Mouse (Mus musculus): ENCODE measurements around the gene Ctdspl. TPM values are rescaled to one million over a fixed set of nuclear protein-coding genes. Genes with fewer than 3 reads are reported as not detected.
A peak's percentile ranks its signal among the peaks of the same experiment; 100 is the strongest.

Ctdspl gene
- 1 to 10 TPM in 23 of 26 experiments, under 1 TPM in 3; 0.58 to 7.2 (median 3.5) TPM for total RNA-seq (2018; cell fraction: chromatin; rRNA removed)
- 1 to 10 TPM; 1.6 to 5.3 (median 2.9) TPM for total RNA-seq (2018; cell fraction: cytosol; rRNA removed)
- total RNA-seq (2018; cell fraction: nucleus; rRNA removed): 10 to 100 TPM in 1 of 26 experiments, 1 to 10 TPM in 25; 1.3 to 13.0 (median 3.0) TPM
- polyA plus RNA-seq (2018): 1.9 to 6.3 TPM (median 3.1 TPM) in 3 replicates

DNA sequence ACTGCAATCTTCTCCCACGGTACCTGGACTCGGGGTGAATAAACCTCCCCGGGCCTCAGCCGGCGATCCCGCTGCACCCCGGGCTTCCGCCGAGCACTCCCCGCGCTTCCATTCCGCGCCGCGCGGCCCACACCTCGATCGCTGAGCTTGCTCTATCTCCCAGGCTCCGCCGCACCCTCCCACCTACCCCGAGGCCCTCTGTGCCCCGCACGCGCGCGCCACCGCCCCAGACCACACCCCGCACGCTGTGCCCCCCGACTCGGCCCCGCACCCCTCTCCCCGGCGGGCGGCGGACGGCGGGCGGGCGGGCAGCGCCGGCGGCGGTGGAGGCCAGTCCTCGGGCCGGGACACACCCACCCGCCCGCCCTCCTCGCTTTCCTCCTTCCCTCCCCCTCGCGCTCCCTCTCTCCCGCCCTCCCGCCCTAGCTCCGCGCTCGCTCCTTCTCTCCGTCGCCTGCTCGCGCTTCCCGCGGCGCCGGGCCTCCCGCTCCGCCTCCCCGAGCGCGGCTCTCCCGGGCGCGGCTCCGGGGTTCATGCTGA lies at the start of gene Ctdspl:
Gene Ctdspl, plus strand, starts transcription at position 343 of the 540 bp plus-strand sequence.
- H3K79me2 ChIP-seq (ENCODE audit: inconsistent target): no peaks in the 10 kb centered on the region; the same call in 1 of the 2 replicates
- H3K4me3 ChIP-seq (ENCODE audit: inconsistent target): peak within 1 kb of the TSS; percentile 70
- H3K36me3 ChIP-seq (ENCODE audit: inconsistent target): no peaks in the 10 kb centered on the region
- WGBS (ENCODE audit: missing documents): under 1% methylated on average over 46 of the region's 73 CpGs
- H3K27ac ChIP-seq: peak within 1 kb of the TSS; percentile 53

DNA sequence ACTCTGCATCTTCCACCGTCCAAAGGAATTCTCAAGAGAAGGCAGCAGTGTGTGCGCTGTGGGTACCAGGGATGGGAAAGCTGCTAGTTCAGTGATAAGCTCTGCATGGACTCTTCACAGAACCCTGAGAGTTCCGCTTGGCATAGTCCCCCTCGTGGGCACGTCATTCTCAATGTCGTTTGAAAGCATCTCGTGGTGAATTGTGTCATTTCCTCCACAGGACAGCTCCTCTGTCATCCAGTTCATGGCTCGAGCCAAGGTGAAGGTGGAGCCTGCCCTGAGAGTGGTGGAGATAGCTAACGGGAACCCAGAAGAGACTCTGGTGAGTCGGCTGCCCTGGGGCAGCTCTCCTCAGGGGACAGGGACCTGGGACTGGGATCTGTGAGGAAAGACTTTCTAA lies 49.4 kb upstream of the Ctdspl start:
- 34% methylated on average over 10 of the region's 10 CpGs for WGBS (ENCODE audit: missing documents)
- no peaks in the 10 kb centered on the region for H3K36me3 ChIP-seq (ENCODE audit: inconsistent target)
- no peak overlapping the region for H3K4me3 ChIP-seq (ENCODE audit: inconsistent target)
- H3K79me2 ChIP-seq (ENCODE audit: inconsistent target): no peaks in the 10 kb centered on the region
- H3K27ac ChIP-seq: no peak overlapping the region

DNA sequence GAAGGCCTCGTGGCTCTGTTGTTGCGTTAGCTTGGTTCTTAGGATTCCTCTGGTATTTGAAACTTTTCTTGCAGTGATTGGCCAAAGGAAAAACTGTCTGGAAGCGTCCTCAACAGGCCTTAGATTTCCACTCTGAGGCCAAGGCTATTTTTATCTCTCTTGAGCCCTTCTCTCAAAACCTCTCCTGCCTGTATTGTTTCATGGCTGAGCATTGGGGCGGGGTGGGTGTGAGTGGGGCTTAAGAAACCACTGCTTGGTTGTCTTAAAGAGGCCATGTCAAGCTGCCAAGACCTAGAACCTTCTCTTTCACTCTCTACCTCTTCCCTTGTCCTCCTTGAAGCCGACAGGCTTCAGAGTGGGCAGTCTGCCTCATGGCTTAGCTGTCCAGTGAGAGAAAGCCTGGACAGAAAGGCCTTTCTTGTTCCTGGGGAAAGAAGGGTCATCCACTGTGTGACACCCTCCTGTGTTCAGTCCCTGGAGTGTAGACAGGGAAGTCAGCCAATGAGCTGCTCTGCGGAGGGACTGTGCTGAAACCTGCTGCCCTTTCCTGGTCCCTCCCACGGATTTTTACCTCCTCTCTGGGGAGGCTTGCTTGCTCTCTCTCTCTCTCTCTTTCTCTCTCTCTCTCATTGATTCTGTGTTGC lies 48.8 kb upstream of the Ctdspl start:
- Histone ChIP-seq H3K36me3 (ENCODE audit: inconsistent target) (no peaks in the 10 kb centered on the region), H3K4me3 (ENCODE audit: inconsistent target) (no peak overlapping the region), H3K27ac (no peak overlapping the region), H3K79me2 (ENCODE audit: inconsistent target) (no peaks in the 10 kb centered on the region)
- WGBS (ENCODE audit: missing documents): 89% methylated on average over 7 of the region's 7 CpGs

DNA sequence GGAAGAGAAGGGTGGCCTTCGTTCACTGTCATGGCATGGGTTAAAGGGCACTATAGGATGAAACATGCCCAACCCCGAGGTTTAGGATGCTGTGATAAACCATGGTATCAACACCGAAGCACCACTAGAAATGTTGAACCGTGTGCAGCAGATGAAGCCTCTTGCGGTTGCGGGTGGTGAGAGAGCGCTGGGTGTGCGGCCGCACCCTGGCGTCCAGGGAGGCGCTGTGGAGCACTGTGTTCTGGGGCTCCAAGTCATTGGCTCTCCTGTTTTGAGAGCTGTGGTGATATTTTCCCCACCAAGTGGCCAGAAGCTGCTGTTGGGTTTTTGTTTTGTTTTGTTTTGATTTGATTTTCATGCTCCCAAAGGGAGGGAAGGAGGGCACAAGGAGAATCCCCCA lies 47.7 kb upstream of the Ctdspl start:
- H3K4me3 ChIP-seq (ENCODE audit: inconsistent target): no peak overlapping the region
- no peak overlapping the region for H3K27ac ChIP-seq
- 99% methylated on average over 10 of the region's 11 CpGs for WGBS (ENCODE audit: missing documents)
- H3K79me2 ChIP-seq (ENCODE audit: inconsistent target): no peaks in the 10 kb centered on the region
- H3K36me3 ChIP-seq (ENCODE audit: inconsistent target): no peaks in the 10 kb centered on the region

DNA sequence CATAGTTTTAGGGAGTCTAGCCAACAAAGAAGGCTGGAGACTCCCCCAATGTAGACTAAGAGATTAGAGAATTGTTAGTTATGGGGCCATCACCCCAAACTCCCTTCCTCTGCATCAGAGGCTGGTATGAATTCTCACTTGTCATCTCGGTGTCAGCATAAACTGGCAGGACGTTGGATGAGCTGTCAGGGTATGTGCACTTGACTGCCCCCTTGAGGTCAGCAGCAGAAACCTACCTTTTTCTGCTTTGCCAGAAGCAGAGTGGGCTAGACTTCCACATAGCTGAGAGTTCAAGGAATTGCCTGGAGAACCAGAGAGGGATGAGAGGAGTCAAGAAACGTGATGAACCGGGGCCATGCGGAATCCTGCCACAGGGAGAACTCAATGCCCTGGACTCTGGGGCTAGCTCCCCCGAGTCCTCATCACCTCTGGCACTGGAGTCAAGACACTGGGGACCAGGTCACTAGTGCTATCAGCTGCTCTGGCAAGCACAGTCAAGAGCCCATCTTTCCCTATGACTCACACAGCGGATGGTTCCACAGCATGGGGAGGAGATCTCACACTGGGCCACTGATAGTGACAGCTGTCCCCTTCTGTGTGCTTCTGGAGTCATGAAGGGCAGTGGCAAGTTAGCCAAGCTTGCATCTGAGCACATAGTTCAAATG lies 44.8 kb upstream of the Ctdspl start:
- Histone ChIP-seq H3K4me3 (ENCODE audit: inconsistent target) (no peak overlapping the region), H3K79me2 (ENCODE audit: inconsistent target) (no peaks in the 10 kb centered on the region), H3K27ac (no peak overlapping the region), H3K36me3 (ENCODE audit: inconsistent target) (no peaks in the 10 kb centered on the region)
- WGBS (ENCODE audit: missing documents): 69% methylated on average over 7 of the region's 7 CpGs

DNA sequence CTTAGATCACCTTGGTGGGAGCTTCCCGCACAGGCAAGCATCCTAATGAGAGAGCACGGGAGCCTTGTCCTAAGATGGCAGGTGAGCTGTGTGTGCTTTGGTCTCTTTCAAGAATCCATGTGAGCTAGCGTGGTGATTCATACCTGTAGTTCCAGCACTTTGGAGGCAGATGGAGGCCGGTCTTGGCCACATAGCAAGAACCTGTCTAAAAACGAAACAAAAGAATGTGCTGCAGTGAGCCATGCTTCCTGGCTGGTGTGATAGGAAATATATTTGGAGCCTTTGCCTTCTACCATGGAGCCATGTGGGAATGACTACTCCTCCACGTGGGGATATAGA lies 44.3 kb upstream of the Ctdspl start:
- H3K79me2 ChIP-seq (ENCODE audit: inconsistent target): no peaks in the 10 kb centered on the region
- H3K36me3 ChIP-seq (ENCODE audit: inconsistent target): no peaks in the 10 kb centered on the region
- 97% methylated on average over 6 of the region's 6 CpGs for WGBS (ENCODE audit: missing documents)

DNA sequence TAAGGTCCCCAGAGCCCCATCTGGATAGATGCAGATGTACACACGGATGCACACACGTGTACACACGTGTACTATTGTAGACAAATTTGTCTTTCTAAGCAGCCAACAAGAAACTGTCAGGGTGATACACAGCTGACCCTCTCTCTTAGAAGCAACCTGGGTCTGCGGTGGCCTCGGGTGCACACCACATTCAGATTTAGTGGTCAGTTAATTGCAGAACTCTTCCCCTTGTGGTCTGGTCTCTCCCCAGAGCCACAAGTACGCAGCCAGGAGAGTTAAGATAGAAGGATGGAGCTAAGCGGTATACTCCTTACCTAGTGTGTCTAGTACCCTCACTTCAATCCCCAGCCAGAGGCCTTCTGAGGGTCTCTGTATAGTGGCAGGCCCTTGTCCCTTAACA lies 43.1 kb upstream of the Ctdspl start:
- Histone ChIP-seq H3K79me2 (ENCODE audit: inconsistent target) (no peaks in the 10 kb centered on the region), H3K27ac (no peak overlapping the region), H3K4me3 (ENCODE audit: inconsistent target) (no peak overlapping the region), H3K36me3 (ENCODE audit: inconsistent target) (no peaks in the 10 kb centered on the region)
- 37% methylated on average over 7 of the region's 7 CpGs for WGBS (ENCODE audit: missing documents)

More for the DNA sequence above, 44.3 kb upstream of the Ctdspl start:
- Histone ChIP-seq H3K4me3 (ENCODE audit: inconsistent target) (no peak overlapping the region), H3K27ac (no peak overlapping the region)

DNA sequence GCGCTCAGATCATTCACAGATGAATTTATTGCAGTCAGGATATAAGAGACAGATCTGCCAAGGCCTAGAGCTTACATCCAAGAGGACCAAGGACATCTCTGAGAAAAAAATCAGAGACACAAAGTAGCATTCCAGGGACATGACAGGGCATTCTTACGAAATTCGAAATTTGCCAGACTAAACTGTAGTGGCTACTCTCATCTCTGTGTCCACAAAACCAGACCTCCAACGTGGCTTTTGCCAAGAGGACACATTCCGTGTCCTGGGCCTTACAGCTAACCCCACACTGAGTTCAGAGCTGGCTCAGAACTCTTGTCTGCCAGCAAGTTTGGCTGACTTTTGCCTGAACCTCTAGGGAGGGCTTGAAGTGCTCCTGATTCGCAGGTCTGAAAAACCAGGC lies 40.5 kb upstream of the Ctdspl start:
- Histone ChIP-seq H3K27ac (no peak overlapping the region), H3K79me2 (ENCODE audit: inconsistent target) (no peaks in the 10 kb centered on the region)

DNA sequence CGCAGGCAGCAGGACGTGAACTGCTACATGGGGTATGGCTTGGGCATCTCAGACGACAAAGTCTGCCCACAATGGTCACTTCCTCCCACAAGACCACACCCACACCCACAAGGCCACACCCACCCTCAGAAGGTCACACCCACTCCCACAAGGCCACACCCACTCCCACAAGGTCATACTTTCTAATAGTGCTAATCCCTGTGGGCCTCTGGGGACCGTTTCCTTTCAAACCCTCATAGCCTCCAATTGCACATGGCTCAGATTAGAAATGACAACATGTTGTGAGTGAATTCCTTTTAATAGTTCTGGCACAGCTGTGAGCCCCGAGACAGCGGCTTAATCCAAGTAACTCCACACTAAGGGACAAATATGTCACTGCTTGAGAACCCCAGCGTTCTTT lies 39.1 kb upstream of the Ctdspl start:
- Histone ChIP-seq H3K4me3 (ENCODE audit: inconsistent target) (no peak overlapping the region), H3K36me3 (ENCODE audit: inconsistent target) (no peaks in the 10 kb centered on the region), H3K79me2 (ENCODE audit: inconsistent target) (no peaks in the 10 kb centered on the region), H3K27ac (no peak overlapping the region)
- 84% methylated on average over 7 of the region's 7 CpGs for WGBS (ENCODE audit: missing documents)

More for the DNA sequence above, 40.5 kb upstream of the Ctdspl start:
- Histone ChIP-seq H3K36me3 (ENCODE audit: inconsistent target) (no peaks in the 10 kb centered on the region), H3K4me3 (ENCODE audit: inconsistent target) (no peak overlapping the region)
- 82% methylated on average over 6 of the region's 6 CpGs for whole genome bisulfite sequencing (ENCODE audit: missing documents)

DNA sequence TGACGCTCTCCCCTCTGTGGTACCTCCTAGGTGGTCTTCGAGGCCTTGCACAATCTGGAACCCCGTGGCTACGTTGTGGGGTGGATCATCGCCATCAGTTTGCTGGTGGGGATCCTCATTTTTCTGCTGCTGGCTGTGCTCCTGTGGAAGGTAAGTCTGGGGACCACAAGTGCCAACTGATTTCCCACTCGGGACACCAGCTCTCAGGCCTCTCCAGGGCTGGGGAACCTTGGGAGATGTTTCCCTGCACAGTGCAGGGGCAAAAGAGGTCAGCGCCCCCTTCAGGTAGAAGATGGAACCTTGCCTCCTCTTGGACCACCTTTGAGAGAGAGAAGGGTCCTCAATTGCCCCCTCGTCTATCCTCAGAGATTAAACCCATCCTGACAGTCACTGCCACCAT lies 38.5 kb upstream of the Ctdspl start:
- H3K36me3 ChIP-seq (ENCODE audit: inconsistent target): no peaks in the 10 kb centered on the region
- 96% methylated on average over 8 of the region's 8 CpGs for WGBS (ENCODE audit: missing documents)
- H3K4me3 ChIP-seq (ENCODE audit: inconsistent target): no peak overlapping the region
- no peak overlapping the region for H3K27ac ChIP-seq
- no peaks in the 10 kb centered on the region for H3K79me2 ChIP-seq (ENCODE audit: inconsistent target)

DNA sequence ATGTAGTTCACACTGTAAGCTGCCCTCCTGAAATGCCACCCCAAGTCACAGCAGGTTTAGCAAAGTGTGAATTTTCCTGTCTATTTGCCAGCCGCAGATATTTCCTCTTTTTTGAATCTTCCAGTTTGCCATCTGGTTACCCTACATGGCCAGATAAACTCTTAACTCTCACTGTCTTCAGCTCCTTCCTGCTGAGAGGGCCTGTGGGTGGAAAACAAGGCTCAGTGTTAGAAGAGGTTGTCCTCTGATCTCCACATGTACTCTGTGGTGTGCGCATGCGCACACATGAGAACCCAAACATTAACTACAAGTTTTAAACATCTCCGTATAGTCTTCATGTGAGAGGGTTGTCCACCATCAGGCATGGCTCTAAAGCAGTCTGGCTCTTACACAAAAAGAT lies 36.1 kb upstream of the Ctdspl start:
- no peaks in the 10 kb centered on the region for H3K36me3 ChIP-seq (ENCODE audit: inconsistent target)

DNA sequence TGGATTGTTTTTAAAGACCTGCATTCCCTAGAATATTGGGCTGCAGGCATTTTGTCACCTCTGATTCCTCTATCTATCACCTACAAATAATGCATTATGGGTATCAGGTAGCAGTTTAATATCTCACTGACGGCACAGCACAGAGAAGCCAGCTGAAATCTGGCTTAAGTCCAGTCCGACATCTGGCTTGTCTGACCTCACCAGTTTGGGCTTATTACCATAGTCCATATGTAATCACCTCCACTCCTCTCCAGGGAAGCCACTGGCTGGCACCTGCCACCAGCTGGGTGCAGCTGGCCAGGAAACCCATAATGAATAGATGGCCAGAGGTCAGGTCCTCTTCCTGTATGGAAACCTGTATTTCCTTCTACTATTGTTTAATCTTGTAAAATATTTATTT lies 35.6 kb upstream of the Ctdspl start:
- 88% methylated on average over 1 of the region's 2 CpGs for WGBS (ENCODE audit: missing documents)
- H3K4me3 ChIP-seq (ENCODE audit: inconsistent target): no peak overlapping the region
- H3K36me3 ChIP-seq (ENCODE audit: inconsistent target): no peaks in the 10 kb centered on the region
- no peaks in the 10 kb centered on the region for H3K79me2 ChIP-seq (ENCODE audit: inconsistent target)
- no peak overlapping the region for H3K27ac ChIP-seq

More for the DNA sequence above, 36.1 kb upstream of the Ctdspl start:
- no peaks in the 10 kb centered on the region for H3K79me2 ChIP-seq (ENCODE audit: inconsistent target)
- H3K4me3 ChIP-seq (ENCODE audit: inconsistent target): no peak overlapping the region
- 46% methylated on average over 4 of the region's 4 CpGs for WGBS (ENCODE audit: missing documents)
- no peak overlapping the region for H3K27ac ChIP-seq

DNA sequence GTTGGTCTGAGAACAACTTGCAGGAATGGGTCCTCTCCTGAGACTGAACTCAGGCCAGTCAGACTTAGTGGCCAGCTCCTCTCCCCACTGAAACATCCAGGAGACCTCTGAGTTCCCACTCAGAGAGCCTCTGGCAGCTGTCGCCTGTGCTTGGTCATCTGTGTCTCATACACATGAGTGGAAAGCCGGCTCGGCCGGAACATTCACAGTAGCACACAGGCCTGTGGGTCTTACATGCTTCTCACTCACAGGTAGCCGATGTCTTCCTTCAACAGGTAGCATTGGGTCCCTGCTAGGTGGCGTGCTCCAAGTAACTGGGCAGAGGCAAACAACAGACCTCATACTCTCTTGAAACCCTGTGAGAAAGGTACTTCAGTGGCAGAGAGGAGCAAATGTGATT lies 35.2 kb upstream of the Ctdspl start:
- Histone ChIP-seq H3K79me2 (ENCODE audit: inconsistent target) (no peaks in the 10 kb centered on the region), H3K27ac (no peak overlapping the region), H3K36me3 (ENCODE audit: inconsistent target) (no peaks in the 10 kb centered on the region), H3K4me3 (ENCODE audit: inconsistent target) (no peak overlapping the region)
- WGBS (ENCODE audit: missing documents): 91% methylated on average over 6 of the region's 6 CpGs

DNA sequence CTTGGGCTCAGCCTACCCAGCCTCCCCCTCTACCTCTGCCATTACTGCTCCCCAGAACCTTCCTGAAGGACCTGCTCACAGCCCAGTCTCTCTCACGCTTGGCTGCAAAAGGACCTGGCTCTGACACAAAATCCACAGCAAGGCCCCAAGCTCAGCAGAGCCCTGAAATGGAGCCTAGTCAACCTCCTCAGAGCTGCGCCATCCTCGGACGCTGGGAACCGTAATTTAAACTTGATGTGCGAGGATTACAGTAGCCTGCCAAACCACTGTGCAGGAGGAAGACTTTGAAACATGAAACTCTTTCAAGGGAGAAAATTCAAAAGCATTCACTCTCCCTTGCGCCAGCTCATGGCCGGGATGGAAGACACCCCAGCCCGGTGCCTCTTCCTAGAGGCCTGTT lies 34.7 kb upstream of the Ctdspl start:
- H3K27ac ChIP-seq: no peak overlapping the region
- H3K4me3 ChIP-seq (ENCODE audit: inconsistent target): no peak overlapping the region
- WGBS (ENCODE audit: missing documents): 97% methylated on average over 9 of the region's 9 CpGs
- no peaks in the 10 kb centered on the region for H3K36me3 ChIP-seq (ENCODE audit: inconsistent target)
- H3K79me2 ChIP-seq (ENCODE audit: inconsistent target): no peaks in the 10 kb centered on the region

DNA sequence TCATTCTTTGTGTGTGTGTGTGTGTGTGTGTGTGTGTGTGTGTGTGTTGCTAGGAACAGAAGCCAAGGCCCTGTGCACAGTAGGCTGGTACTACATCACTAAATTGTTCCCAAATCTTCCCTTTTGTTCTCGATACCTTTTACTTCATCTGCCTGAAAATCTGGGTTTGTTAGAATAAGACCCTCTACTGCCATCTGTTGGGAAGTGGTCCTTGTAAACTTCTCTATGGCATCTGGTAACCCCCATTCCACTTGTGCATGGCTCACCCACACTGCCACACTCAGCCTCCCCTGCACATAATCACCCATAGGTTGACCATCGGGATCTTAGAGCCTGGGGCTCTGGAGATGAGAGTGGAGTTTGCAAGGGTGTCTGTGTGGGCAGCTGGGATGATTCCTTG lies 31.2 kb upstream of the Ctdspl start:
- 87% methylated on average over 2 of the region's 2 CpGs for WGBS (ENCODE audit: missing documents)
- H3K36me3 ChIP-seq (ENCODE audit: inconsistent target): no peaks in the 10 kb centered on the region
- H3K4me3 ChIP-seq (ENCODE audit: inconsistent target): no peak overlapping the region
- H3K79me2 ChIP-seq (ENCODE audit: inconsistent target): no peaks in the 10 kb centered on the region
- H3K27ac ChIP-seq: no peak overlapping the region
